Mouse (Mus musculus) lung, postnatal 25 days (tissue): ENCODE measurements at regions not wholly inside any gene's neighbourhood (a gene's known extent, or its start where the extent isn't known, plus 50 kb on each side); places are given as distances from the start of the nearest gene placed in this dataset.
"Not testable (repeated sequence)": the region's sequence is repeated elsewhere in the genome, so short reads cannot be mapped to it uniquely, and the experiment has no call there.

Experiments
- DNase-seq: peaks from one replicate; pipeline ENCODE4 v3.0.0; 2022; ENCODE audit warnings: low spot score

GRCm38 (mm10) chr2:17845447-17846092, 114.3 kb upstream of the Nebl start:
- not testable (repeated sequence) for DNase-seq

GRCm38 (mm10) chr2:17844662-17845446, 113.6 kb upstream of the Nebl start:
- DNase-seq, result no peak

DNA sequence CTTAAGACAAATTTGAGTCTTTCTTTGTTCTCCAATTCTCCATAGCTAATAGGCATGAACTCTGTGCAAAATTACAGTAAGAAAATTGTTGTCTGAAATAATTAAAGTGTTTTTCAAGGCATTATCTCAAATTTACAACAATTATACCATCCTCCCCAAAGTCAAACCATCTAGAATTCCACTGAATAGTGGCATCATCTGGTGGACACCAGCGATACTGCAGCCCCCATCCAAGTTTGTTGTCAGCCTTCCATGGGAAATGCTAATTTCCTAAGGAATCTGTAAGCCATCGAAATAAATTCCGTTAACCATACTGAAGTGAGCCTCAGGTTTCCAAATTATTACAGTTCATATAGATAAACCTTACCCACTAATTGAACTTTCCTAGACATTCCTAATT, 110.7 kb upstream of the Nebl start:
- peak; percentile 11 for DNase-seq

- no peak for DNase-seq
Measured at GRCm38 (mm10) chr2:17841546-17841945, 110.3 kb upstream of the Nebl start.

DNA sequence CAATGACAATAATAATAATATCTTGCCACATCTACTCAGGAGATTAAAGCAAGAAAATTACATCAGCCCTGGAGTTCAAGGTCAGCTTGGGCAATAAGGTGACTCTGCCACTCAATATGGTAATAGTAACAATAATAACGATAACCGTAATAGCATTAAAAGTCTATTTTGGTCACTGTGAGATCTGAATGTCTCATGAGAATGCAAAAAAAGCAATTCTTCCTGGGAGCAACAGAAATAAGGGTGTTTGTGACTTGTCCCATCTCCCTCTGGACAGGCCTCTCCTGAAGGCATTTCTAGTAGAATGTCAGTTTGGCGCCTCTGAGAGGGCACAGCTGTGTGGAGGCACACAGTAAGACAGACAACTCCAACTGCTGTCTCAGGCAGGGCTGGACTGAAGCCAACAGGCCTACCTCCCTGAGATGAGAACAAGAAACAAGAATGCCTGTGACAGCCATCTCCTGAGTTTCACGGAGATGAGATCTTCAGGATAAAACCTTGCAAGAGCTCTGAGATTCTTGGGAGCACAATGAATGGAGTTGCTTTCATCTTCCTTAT, 109.8 kb upstream of the Nebl start:
- peak; percentile 64 for DNase-seq

GRCm38 (mm10) chr2:17839649-17840048, 108.4 kb upstream of the Nebl start:
- peak; percentile 20 for DNase-seq

DNA sequence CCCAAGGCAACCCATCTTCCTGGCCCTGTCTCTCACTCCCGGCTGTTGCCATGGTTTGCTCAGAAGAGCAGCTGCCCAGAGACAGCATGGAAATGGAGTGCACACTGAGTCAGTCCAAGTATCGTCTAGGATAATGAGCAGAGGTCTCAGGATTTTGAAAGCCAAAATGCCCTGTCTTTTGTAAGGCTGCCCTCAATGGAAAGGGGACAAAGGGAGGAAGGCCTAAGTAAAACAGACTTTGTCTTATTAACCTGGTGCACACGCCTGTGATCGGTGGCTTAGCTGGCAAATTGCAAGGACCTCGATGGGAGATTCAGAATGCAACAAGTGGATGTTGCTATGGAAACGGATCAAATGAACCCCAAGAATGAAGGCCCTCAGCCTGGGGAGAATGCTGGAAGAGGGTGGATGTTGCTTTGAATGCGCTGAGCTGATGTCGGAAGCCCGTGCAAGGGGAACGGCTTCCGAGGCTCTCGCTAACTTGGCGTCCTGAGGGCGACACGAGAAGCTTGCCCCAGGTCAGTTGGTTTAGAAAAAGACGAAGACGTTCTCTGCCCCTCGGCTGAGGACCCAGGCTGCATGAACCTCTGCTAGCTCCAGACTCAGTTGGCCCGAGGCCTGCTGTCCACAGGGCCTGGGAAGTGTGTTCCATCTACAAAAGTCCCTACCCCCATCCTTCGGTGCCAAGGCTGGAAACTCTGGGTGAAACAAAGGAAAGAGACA, 107.8 kb upstream of the Nebl start:
- DNase-seq, result no peak

- no peak for DNase-seq
Measured at GRCm38 (mm10) chr2:17838381-17838680, 107.1 kb upstream of the Nebl start.

DNA sequence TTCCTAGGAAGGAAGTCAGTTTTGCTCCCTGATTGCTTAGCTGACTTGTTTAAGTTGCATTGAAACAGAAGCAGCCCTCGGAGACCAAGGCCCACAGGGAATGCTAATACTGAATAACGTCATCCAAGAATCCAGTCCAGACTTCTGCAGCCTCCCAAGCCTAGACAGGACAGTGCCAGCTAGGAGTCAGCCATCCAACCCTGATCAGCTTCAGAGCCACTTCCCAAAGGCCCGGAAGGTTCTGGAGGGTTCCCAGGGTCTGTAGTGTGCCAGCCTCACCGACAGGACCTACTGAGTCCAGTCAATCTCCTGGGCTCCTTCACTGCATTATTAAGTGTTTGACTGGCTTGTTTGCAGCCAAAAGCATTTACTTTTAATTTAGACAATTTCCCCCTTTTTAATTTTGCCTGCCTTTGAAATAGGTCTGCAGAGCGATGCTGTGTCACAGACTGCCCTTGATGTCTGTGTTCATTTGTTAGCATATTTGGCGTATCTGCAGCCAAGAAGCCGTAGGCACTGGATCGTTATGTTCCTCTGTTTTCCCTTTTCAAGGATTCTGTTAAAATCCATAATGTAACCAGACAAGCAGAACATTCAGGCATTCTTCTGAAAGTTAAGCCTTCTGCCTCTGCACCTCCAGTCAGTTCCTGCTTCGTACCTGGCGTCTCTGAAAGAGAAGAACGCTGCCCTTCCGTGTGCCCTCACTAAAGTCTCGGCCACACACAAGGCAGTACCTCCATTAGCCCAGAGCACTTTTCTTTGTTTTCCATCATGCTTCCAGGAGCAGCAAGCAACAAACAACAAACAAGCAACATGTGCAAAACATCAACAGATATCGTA, 106.5 kb upstream of the Nebl start:
- no peak for DNase-seq

DNA sequence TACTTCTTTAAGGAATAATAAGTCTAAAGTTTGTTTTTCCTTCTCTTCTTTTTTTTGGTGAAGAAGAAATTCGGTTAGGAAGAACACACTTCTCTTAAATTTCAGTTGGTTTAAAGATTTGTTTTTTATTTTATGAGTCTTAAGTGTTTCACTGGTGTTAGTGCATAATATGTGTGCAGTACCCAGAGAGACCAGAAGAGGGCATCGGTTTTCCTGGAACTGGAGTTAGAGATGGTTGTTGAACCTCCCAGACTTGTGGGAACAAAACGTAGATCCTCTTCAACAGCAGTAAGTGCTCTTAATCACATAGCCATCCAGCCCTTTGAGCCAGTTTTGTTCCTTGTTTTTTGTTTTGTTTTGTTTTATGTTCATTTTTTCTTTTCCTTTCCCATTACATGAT, 101.5 kb upstream of the Nebl start:
- no peak for DNase-seq

DNA sequence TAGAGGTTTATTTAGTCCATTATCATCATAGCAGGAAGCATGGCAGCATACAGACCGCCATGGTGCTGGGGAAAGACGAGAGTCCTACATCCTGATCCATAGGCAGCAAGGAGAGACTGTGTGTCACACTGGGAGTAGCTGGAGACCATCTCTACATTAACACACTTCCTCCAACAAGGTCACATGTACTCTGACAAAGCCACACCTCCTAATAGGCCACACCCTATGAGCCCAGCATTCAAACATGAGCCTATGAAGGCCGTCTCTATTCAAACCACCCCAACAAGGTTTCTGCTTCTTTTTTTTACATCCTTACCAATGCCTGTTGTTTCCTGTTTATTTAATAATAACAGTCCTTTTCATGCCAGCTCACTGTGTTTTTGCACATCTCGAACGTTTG, 99.0 kb upstream of the Nebl start:
- no peak for DNase-seq

DNA sequence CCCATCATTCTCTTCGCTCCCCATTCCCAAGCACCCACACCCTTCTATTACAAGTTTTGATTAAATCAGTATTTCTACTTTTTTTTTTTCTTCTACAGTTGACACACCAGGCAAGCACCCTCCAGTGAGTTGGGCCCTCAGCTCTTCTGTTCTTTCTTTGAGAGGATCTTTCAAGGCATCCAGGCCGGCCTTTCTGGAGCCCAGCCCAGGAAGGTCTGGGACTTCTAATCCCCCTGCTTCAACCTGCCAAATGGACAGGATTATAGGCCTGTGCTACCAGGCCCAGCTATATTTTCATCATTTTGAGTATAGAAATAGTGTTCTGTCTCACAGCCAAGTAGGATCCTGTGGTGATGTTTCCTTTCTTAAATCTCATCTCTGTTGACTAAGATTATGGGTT, 94.0 kb upstream of the Nebl start:
- DNase-seq, result no peak

GRCm38 (mm10) chr2:17824176-17824575, 92.9 kb upstream of the Nebl start:
- no peak for DNase-seq

GRCm38 (mm10) chr2:17822621-17823006, 91.3 kb upstream of the Nebl start:
- no peak for DNase-seq

DNA sequence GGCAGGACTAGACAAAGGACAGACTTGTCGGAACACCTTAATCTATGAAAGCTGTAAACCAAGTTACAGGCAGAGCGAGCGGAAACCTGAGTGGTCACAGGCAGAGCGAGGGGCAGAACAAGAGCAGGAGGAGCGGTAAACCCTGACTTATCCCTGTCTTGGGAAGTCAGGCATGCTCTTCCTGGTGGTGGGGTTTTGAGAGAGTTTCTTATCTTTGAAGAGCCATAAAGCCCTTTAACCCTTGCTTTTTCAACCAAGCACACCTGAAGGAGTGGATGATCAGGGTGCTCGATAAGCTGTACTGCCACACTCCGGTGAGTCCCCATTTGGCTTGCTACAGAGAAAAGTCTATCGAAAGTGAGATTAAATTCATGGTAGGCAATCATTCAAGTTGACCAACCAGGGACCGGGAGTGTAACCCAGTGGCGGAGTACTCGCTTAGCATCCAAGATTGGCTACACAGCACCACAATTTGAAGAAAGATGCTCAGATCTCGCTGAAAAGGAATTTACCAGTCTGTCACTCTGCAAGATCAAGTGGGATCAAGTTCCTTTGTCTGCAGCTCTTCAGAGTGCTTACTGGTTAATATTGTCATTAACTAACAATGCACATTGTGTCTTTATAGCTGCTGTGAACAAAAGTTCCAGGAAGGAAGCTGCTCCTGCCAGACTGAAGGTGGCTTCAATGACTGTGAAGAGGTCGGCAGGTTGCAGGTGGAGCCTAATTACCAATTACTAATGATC, 90.8 kb upstream of the Nebl start:
- no peak for DNase-seq

DNA sequence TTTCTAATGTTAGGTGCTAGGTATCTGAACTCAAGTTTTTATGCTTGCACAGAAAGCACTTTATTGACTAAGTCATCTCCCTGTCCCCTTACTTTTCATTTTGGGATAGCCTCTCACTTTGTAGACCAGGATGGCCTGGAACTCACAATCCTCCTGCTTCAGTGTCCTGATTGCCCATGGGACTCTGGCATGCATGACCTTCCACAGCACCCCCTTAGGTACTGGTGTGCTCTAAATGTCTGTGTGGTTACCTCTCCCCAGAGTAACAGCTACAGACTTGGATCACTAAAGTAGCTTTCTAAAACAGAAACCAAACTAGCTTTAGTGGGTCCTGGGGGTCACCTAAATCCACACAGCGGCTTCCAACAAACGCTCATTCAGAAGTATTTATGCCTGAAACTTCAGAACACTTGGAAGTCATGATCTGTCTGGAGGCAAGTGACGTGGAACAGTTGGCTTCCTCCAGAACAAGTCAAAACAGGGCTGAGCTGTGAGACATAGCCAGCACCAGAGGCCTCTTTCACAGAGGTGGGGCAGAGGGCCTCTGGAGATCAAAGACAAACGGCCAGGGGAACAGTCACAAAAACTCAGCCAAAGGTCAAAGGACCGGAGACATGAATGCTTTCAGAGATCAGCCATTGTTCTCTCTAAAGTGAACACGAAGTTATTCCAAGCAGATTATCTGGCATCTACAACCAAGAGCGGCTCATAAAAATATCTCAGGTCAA, 80.8 kb upstream of the Nebl start:
- peak; percentile 8 for DNase-seq
